Mouse (Mus musculus) spleen, postnatal 10 days (tissue): ENCODE results near the gene Rere.
A peak's percentile ranks its signal among the peaks of the same experiment; 100 is the strongest.

Source experiments
- DNase-seq, 2 experiments: peaks; one replicate each; pipeline ENCODE4 v3.0.0; 2021 to 2022; ENCODE audit warnings: low spot score in 2 of 2

Rere gene

GRCm38 (mm10) chr4:150382504-150382903 is 101.1 kb downstream of the Rere start:
- DNase-seq, result no peak

GRCm38 (mm10) chr4:150384405-150384804 is 103.0 kb downstream of the Rere start:
- no peak for DNase-seq

GRCm38 (mm10) chr4:150384899-150385298 is 103.5 kb downstream of the Rere start:
- no peak for DNase-seq

GRCm38 (mm10) chr4:150388518-150388917 is 107.1 kb downstream of the Rere start:
- DNase-seq, result no peak

GRCm38 (mm10) chr4:150393607-150394006 is 112.2 kb downstream of the Rere start:
- DNase-seq, result no peak

- no peak for DNase-seq
Measured at GRCm38 (mm10) chr4:150394091-150394490, 112.6 kb downstream of the Rere start.

GRCm38 (mm10) chr4:150396339-150396738 is 114.9 kb downstream of the Rere start:
- DNase-seq, result no peak

- DNase-seq, result peak in 1 of 2 experiments; percentile 68
Measured at GRCm38 (mm10) chr4:150396826-150397620, 115.6 kb downstream of the Rere start.

GRCm38 (mm10) chr4:150399032-150399431 is 117.6 kb downstream of the Rere start:
- no peak for DNase-seq

GRCm38 (mm10) chr4:150401830-150402607 is 120.6 kb downstream of the Rere start:
- DNase-seq, result no peak

GRCm38 (mm10) chr4:150402608-150402985 is 121.2 kb downstream of the Rere start:
- no peak for DNase-seq

- no peak for DNase-seq
Measured at GRCm38 (mm10) chr4:150403941-150404340, 122.5 kb downstream of the Rere start.

- no peak for DNase-seq
Measured at GRCm38 (mm10) chr4:150404583-150404982, 123.1 kb downstream of the Rere start.

GRCm38 (mm10) chr4:150405786-150406185 is 124.3 kb downstream of the Rere start:
- no peak for DNase-seq

GRCm38 (mm10) chr4:150406320-150406719 is 124.9 kb downstream of the Rere start:
- no peak for DNase-seq

- DNase-seq, result no peak
Measured at GRCm38 (mm10) chr4:150406821-150407220, 125.4 kb downstream of the Rere start.

GRCm38 (mm10) chr4:150414296-150414695 is 132.8 kb downstream of the Rere start:
- DNase-seq, result no peak

GRCm38 (mm10) chr4:150414759-150415158 is 133.3 kb downstream of the Rere start:
- no peak for DNase-seq

- DNase-seq, result no peak
Measured at GRCm38 (mm10) chr4:150415227-150415969, 134.0 kb downstream of the Rere start.

GRCm38 (mm10) chr4:150420576-150421263 is 139.3 kb downstream of the Rere start:
- no peak for DNase-seq

GRCm38 (mm10) chr4:150426098-150426879 is 144.8 kb downstream of the Rere start:
- DNase-seq, result no peak
